Mouse (Mus musculus) thymus, adult 2 months (tissue): ENCODE data around the gene Akt3. TPM values are rescaled to one million over a fixed set of nuclear protein-coding genes. Genes with fewer than 3 reads are reported as not detected.
A peak's percentile ranks its signal among the peaks of the same experiment; 100 is the strongest.

Experiments used
- DNase-seq: peaks from one replicate; pipeline ENCODE4 v3.0.0; 2021
- H3K27ac ChIP-seq: fragments of 200-500 bp; 2 replicates; pipeline ENCODE4 v1.5.1; 2012; ENCODE audit warnings: low read length, control low read depth; ENCODE audit not compliant: control insufficient read depth, insufficient read depth
- H3K27me3 ChIP-seq: fragments of 200-500 bp; 2 replicates; pipeline ENCODE4 v1.6.1; 2012; ENCODE audit warnings: mild to moderate bottlenecking, low read length, moderate library complexity, mixed read lengths; ENCODE audit not compliant: control insufficient read depth, insufficient read depth
- H3K36me3 ChIP-seq: fragments of 200-500 bp; 2 replicates; pipeline ENCODE4 v1.6.1; 2012; ENCODE audit warnings: mild to moderate bottlenecking, low read length, moderate library complexity; ENCODE audit not compliant: control insufficient read depth, insufficient read depth
- H3K4me1 ChIP-seq: fragments of 200-500 bp; replicated peaks from 2 replicates; pipeline ENCODE4 v1.6.1; 2012; ENCODE audit warnings: low read length; ENCODE audit not compliant: control insufficient read depth, insufficient read depth
- H3K4me3 ChIP-seq: fragments of 200-500 bp; 2 replicates; pipeline ENCODE4 v1.5.1; 2012; ENCODE audit warnings: mild to moderate bottlenecking, low read length, control low read depth, moderate library complexity; ENCODE audit not compliant: control insufficient read depth, insufficient read depth
- CTCF ChIP-seq: fragments of 200-500 bp; IDR thresholded peaks from 2 replicates; pipeline ENCODE4 v1.5.1; 2012; ENCODE audit warnings: mild to moderate bottlenecking, control low read depth, low read length, moderate library complexity, borderline replicate concordance; ENCODE audit not compliant: control insufficient read depth, poor library complexity, insufficient read depth; ENCODE audit errors: extremely low read depth
- POLR2A ChIP-seq: fragments of 200-500 bp; IDR thresholded peaks from 2 replicates; pipeline ENCODE4 v1.6.1; 2012; ENCODE audit warnings: mild to moderate bottlenecking, low read length, control low read depth, moderate library complexity; ENCODE audit not compliant: control insufficient read depth, poor library complexity, insufficient read depth; ENCODE audit errors: extremely low read depth
- WGBS: fragments of 180-500 bp; shearing (Covaris S2); methylation state at CpG from one replicate; pipeline ENCODE4 v1.1.7; 2018; 5-methylcytosine and 5-hydroxymethylcytosine counted together
- polyA plus RNA-seq: library from polyadenylated mRNA; depleted of rRNA; stranded (reverse); fragments of >200 nt; gene quantifications from 2 replicates; pipeline ENCODE4 v1.2.3, GENCODE M21; 2012; rRNA removed

Gene Akt3
- polyA plus RNA-seq, 1 experiment = 6.6 TPM

GRCm38 (mm10) chr1:176979235-176979634 is 278.8 kb downstream of the Akt3 start:
- Histone ChIP-seq H3K27me3 (no peaks in the 10 kb centered on the region), H3K36me3 (no peaks in the 10 kb centered on the region), H3K4me3 (no peak overlapping the region), H3K27ac (no peak overlapping the region), H3K4me1 (no peaks in the 10 kb centered on the region)
- TF ChIP-seq POLR2A (no peak), CTCF (no peak)
- no peak for DNase-seq

- peaks cover 7% of the 10 kb centered on the region for H3K4me1 ChIP-seq
- peak overlapping the region; percentile 43; the same call in 1 of the 2 replicates for H3K27ac ChIP-seq
- no peak overlapping the region for H3K4me3 ChIP-seq
- no peaks in the 10 kb centered on the region for H3K36me3 ChIP-seq
- 44% methylated on average over 6 of the region's 6 CpGs for whole genome bisulfite sequencing
- peak; percentile 34 for DNase-seq
- TF ChIP-seq POLR2A = no peak
- no peak for TF ChIP-seq CTCF
- H3K27me3 ChIP-seq = no peaks in the 10 kb centered on the region
Observed at GRCm38 (mm10) chr1:176973356-176974088, 284.5 kb downstream of the Akt3 start.

- H3K4me1 ChIP-seq = peaks cover 7% of the 10 kb centered on the region
- H3K36me3 ChIP-seq = no peaks in the 10 kb centered on the region
- no peak for TF ChIP-seq CTCF
- TF ChIP-seq POLR2A = no peak
- WGBS = 80% methylated on average over 4 of the region's 4 CpGs
- no peaks in the 10 kb centered on the region for H3K27me3 ChIP-seq
- DNase-seq = no peak
- no peak overlapping the region for H3K4me3 ChIP-seq
- H3K27ac ChIP-seq = no peak overlapping the region
Observed at GRCm38 (mm10) chr1:176971479-176971797, 286.6 kb downstream of the Akt3 start.

GRCm38 (mm10) chr1:176970635-176971478 is 287.1 kb downstream of the Akt3 start:
- DNase-seq = no peak
- Histone ChIP-seq H3K27ac (no peak overlapping the region), H3K4me1 (peaks cover 7% of the 10 kb centered on the region), H3K27me3 (no peaks in the 10 kb centered on the region), H3K4me3 (no peak overlapping the region), H3K36me3 (no peaks in the 10 kb centered on the region)
- WGBS = 93% methylated on average over 16 of the region's 16 CpGs
- no peak for TF ChIP-seq POLR2A
- no peak for TF ChIP-seq CTCF

Other genes starting within 250 kb of the Akt3 start
- gene Zbtb18, start 184.1 kb upstream of the Akt3 start, polyA plus RNA-seq = 46.9 and 50.0 TPM in 2 replicates